Mouse (Mus musculus) right cerebral cortex, postnatal 14 days (tissue): ENCODE results near the gene Samt2.
"Not testable (repeated sequence)": the region's sequence is repeated elsewhere in the genome, so short reads cannot be mapped to it uniquely, and the experiment has no call there.

Experiments
- DNase-seq: peaks from one replicate; pipeline ENCODE4 v3.0.0; 2022

Gene Samt2

DNA sequence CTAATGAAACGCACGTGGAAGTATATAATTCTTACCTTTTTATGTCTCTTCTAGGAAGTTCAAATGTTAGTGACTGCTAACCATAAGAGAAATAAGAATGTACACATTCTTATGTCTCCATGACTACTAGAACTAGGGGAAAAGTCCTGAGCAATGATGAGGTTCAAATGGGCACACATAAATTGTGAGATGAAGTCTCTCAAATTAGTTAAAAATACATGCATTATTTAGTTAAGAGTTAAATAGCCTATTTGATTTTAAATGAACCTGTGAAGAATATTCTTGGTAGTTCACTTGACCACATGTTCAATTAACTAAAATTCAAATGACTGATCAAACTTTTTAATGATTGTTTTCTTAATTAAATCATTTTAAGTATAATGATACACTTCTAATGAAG lies at the start of gene Samt2:
Samt2 (minus strand) TSS at position 101 of the 400 bp plus-strand sequence.
- not testable (repeated sequence) for DNase-seq
